Mouse (Mus musculus) granulocyte monocyte progenitor cell, adult 5-6 weeks (primary cell): ENCODE data around the gene Gm3409. TPM values are rescaled to one million over a fixed set of nuclear protein-coding genes. Genes with fewer than 3 reads are reported as not detected.
"Not testable (repeated sequence)": the region's sequence is repeated elsewhere in the genome, so short reads cannot be mapped to it uniquely, and the experiment has no call there.

Experiments used
- ATAC-seq: replicated peaks from 2 replicates; pipeline ENCODE4 v1.8.0; 2016; ENCODE audit warnings: mild to moderate bottlenecking, moderate TSS enrichment, inconsistent platforms; ENCODE audit not compliant: poor library complexity, severe bottlenecking
- total RNA-seq, 2 experiments: library from RNA; stranded (forward) in 1 of 2; stranded (reverse) in 1 of 2; fragments of 200-712, 200-1000 nt in 1 of 2; fragments of >200 nt in 1 of 2; fragmentation: Nextera tagmentation in 1 of 2; gene quantifications; 2 replicates each; pipeline ENCODE4 v1.2.3; 2014 to 2017

Gene Gm3409
- total RNA-seq (2014; fragmentation: Nextera tagmentation) (not detected in 2 replicates), total RNA-seq (2017) (not detected in 2 replicates)

DNA sequence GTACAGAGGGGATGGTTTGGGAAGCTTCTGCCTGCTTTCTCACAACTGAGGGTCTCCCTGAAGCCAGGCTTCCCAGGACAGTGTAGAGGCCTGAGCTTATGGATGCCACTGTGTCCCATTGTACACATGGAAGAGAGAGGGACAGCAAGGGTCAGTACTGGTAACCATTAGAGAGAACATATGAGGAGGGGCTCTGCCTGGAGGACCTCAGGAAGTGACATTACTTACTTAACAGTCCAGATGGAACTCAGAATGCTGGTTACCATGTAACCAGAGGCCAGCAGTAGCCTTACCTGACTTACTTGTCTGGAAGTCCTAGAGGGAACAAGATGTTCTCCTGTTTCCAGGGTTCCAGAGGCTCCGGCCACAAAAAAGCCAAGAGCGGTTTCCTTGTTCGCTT is at the start of gene Gm3409:
Gene Gm3409, plus strand, starts transcription at position 301 of the 400 bp plus-strand sequence.
- not testable (repeated sequence) for ATAC-seq

GRCm38 (mm10) chr5:146488959-146489358 is 48.5 kb upstream of the Gm3409 start:
- ATAC-seq = not testable (repeated sequence)

DNA sequence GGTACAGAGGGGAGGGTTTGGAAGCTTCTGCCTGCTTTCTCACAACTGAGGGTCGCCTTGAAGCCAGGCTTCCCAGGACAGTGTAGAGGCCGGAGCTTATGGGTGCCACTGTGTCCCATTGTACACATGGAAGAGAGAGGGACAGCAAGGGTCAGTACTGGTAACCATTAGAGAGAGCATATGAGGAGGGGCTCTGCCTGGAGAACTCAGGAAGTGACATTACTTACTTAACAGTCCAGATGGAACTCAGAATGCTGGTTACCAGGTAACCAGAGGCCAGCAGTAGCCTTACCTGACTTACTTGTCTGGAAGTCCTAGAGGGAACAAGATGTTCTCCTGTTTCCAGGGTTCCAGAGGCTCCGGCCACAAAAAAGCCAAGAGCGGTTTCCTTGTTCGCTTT is 46.4 kb upstream of the Gm3409 start, which contains the start of gene Gm6370:
Gene Gm6370, plus strand, starts transcription at position 301 of the 400 bp plus-strand sequence.
- not testable (repeated sequence) for ATAC-seq

GRCm38 (mm10) chr5:146502099-146502498 is 35.3 kb upstream of the Gm3409 start, which contains the start of gene 4930449I24Rik:
Gene 4930449I24Rik (plus strand): TSS chr5:146502399.
- not testable (repeated sequence) for ATAC-seq

GRCm38 (mm10) chr5:146513823-146514222 is 23.6 kb upstream of the Gm3409 start, which contains the start of gene Gm3402:
Gene Gm3402 (plus strand): TSS chr5:146514123.
- ATAC-seq = not testable (repeated sequence)

DNA sequence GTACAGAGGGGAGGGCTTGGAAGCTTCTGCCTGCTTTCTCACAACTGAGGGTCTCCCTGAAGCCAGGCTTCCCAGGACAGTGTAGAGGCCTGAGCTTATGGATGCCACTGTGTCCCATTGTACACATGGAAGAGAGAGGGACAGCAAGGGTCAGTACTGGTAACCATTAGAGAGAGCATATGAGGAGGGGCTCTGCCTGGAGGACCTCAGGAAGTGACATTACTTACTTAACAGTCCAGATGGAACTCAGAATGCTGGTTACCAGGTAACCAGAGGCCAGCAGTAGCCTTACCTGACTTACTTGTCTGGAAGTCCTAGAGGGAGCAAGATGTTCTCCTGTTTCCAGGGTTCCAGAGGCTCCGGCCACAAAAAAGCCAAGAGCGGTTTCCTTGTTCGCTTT is 11.9 kb upstream of the Gm3409 start, which contains the start of gene Gm3404:
Gene Gm3404, plus strand, starts transcription at position 301 of the 400 bp plus-strand sequence.
- ATAC-seq = not testable (repeated sequence)

GRCm38 (mm10) chr5:146555836-146556235 is 18.4 kb downstream of the Gm3409 start, which contains the start of gene Gm3415:
Gene Gm3415 (plus strand): TSS chr5:146556136.
- not testable (repeated sequence) for ATAC-seq

DNA sequence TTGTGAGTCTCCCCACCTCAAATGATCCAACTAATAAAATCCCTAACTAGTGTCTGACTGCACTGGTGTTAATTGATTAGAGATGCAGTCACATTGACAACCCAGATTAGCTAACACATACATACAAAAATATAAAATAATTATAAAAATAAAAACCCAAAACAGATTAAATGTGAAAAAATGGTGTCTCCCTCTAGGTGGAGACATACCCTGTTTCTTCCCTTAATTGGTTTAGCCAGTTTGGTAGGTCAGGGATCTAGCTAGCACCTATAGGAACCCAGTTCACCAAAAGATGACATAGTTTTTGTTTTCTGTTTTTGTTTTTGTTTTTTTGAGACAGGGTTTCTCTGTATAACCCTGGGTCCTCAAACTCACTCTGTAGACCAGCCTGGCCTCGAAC is 26.8 kb downstream of the Gm3409 start:
- ATAC-seq = no peak

GRCm38 (mm10) chr5:146567054-146567453 is 29.6 kb downstream of the Gm3409 start:
- peak; percentile 44; the same call in 1 of the 2 replicates for ATAC-seq

- not testable (repeated sequence) for ATAC-seq
Observed at GRCm38 (mm10) chr5:146570179-146570578, 32.7 kb downstream of the Gm3409 start.

DNA sequence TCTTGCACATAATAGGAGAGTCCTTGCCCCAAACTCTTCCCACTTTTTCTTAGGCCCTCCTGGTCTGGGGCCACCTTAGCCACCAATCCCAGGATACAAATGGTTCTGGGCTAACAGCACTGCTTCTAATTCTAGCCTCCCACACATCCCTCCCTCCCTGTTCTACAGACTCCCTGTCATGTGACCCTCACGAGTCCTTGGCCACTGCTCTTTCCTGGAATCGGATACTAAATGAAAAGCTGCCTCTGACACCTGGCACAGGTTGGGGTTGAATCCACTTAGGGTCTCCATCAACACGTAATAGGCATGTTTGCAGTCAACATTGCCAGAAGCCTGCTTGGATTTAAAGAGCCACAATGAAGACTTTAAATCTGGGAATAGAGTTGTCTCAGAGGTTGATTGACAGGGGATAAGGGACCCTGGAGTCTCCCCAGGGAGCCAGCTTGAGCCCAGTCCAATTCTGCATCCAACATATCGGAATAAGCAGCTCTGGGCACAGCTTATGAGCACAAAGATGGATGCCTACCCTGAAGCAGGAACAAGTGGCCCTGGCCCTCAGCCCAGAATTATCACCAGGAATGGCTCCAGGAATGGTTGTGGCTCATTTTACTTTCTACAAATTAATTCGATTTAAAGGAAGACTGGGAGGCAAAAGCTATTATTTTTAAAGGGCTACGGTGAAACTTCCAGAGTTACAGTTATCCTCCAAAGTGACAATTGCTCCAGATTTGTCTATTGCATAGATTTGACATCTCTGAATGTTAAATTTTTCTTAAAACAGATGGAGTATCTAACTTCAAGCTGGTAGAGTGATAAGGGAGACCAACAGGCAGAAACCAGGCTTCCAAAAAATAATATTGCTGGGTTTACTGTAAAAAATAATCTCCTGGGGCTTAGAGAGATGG is 34.6 kb downstream of the Gm3409 start:
- not testable (repeated sequence) for ATAC-seq

GRCm38 (mm10) chr5:146572735-146573042 is 35.2 kb downstream of the Gm3409 start:
- not testable (repeated sequence) for ATAC-seq

GRCm38 (mm10) chr5:146576668-146577067 is 39.2 kb downstream of the Gm3409 start:
- no peak for ATAC-seq

DNA sequence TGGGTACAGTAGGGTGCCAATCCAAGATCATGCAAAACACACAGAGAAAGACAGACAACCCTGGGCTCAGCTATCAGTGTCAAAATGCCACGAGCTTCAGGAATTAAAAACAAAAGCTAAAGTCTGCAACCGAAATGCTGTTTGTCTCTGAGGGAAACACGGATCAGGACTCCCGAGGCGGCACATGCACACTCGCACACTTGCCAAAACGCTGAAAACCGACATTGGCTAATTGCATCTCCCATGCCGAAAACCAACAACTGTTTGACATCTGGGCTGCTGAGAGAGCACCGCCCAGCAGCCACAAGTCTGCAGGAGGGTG is 46.7 kb downstream of the Gm3409 start:
- 0 out of 2 replicates have a peak, but pooled peaks have one; percentile 1 for ATAC-seq

GRCm38 (mm10) chr5:146584478-146585306 is 47.2 kb downstream of the Gm3409 start, which contains the start of gene Gpr12:
Gene Gpr12 (minus strand): TSS chr5:146585239.
- ATAC-seq = peak; percentile 20; the same call in 1 of the 2 replicates

GRCm38 (mm10) chr5:146585307-146585651 is 47.8 kb downstream of the Gm3409 start:
- ATAC-seq = no peak

DNA sequence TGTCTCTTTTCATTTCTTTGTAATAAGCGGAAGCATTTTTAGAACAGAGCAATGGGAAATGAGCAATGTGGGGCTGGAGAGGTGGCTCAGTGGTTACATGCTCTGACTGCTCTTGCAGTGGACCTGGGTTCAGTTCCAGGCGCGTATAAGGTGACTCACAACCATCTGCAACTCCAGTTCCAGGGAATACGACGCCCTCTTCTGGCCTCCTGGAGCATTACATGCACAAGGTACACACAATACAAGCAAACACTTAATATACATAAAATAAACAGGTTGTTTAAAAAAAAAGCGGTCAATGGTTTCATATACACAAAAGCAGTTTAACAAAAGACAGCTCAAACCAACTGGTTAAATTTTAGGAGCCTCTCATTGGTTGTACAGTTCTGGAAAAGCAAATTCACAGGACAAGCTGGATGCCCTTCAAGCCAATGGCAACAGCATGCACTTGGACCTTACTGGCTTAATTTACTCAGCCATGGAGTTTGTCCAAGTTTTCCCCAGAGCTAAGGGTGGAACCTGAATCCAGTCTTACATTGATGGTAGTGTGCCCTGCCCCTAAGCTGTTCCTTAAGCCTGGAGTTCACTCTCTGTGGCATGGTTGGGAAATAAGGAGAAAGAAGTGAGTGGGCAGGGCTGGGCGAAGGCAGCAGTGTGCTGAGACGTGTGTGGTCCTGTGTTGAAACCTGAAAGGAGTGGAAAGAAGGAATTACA is 49.1 kb downstream of the Gm3409 start:
- no peak for ATAC-seq
